Mouse (Mus musculus) hindbrain, embryonic 12.5 days (tissue): Measurements from ENCODE around the gene Rufy1. TPM values are rescaled to one million over a fixed set of nuclear protein-coding genes. Genes with fewer than 3 reads are reported as not detected.

Source experiments
- ATAC-seq: fragments of 200-750 bp; cut with Nextera tagmentation; 2 replicates; pipeline ENCODE4 v1.8.0; 2017; ENCODE audit warnings: moderate TSS enrichment; ENCODE audit not compliant: low FRiP score
- H3K27ac ChIP-seq: fragments of 300-500 bp; sonication (generic); 2 replicates; pipeline ENCODE4 v1.5.1; 2016; ENCODE audit warnings: mild to moderate bottlenecking
- H3K27me3 ChIP-seq: fragments of 300-500 bp; sonication (generic); 2 replicates; pipeline ENCODE4 v1.6.1; 2016; ENCODE audit warnings: mild to moderate bottlenecking
- H3K36me3 ChIP-seq: fragments of 300-500 bp; sonication (generic); 2 replicates; pipeline ENCODE4 v1.6.1; 2016; ENCODE audit warnings: mild to moderate bottlenecking
- H3K4me1 ChIP-seq: fragments of 300-500 bp; sonication (generic); 2 replicates; pipeline ENCODE4 v1.6.1; 2016
- H3K4me2 ChIP-seq: fragments of 300-500 bp; sonication (generic); replicated peaks from 2 replicates; pipeline ENCODE4 v1.6.1; 2016; ENCODE audit warnings: mild to moderate bottlenecking
- H3K4me3 ChIP-seq: fragments of 300-500 bp; sonication (generic); 2 replicates; pipeline ENCODE4 v1.5.1; 2016; ENCODE audit warnings: mild to moderate bottlenecking
- H3K9ac ChIP-seq: fragments of 300-500 bp; sonication (generic); 2 replicates; pipeline ENCODE4 v1.6.1; 2016; ENCODE audit warnings: mild to moderate bottlenecking, moderate library complexity
- H3K9me3 ChIP-seq: fragments of 300-500 bp; sonication (generic); replicated peaks from 2 replicates; pipeline ENCODE4 v1.6.1; 2016; ENCODE audit warnings: mild to moderate bottlenecking
- WGBS: fragments of 180-500 bp; shearing (Covaris S2); methylation state at CpG from one replicate; pipeline ENCODE4 v1.1.7; 2016; 5-methylcytosine and 5-hydroxymethylcytosine counted together
- polyA plus RNA-seq: library from polyadenylated mRNA; unstranded; fragments of >200 nt; fragmentation: Nextera tagmentation; extraction: Ambion mirVana; gene quantifications from 2 replicates; pipeline ENCODE4 v1.2.1, GENCODE M21; 2016

The Rufy1 gene
- polyA plus RNA-seq, 1 experiment from 2014 or later = 25.8 TPM

DNA sequence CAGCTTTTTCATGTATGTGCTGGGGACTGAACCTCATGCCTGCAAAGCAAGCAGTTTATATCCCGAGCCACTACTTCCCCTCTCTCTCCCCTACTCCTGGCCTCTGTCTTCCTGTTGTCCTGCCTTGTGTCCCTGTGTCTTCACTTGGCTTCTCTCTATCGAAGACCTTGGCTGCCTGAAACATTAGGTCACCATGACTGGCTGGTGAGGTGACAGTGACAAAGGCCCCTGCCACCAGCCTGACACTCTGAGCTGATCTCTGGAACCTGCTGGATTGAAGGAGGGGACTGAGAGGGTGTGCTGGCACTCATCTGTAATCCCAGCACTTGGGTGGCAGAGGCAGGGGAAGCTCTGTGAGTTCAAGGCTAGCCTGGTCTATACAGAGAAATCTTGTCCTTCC lies 13.1 kb downstream of the Rufy1 start:
- no peak overlapping the region for H3K27ac ChIP-seq
- H3K4me1 ChIP-seq = peaks cover 10% of the 10 kb centered on the region
- peaks cover 50% of the 10 kb centered on the region for H3K36me3 ChIP-seq
- no peak for ATAC-seq
- no peaks in the 10 kb centered on the region for H3K9me3 ChIP-seq
- H3K27me3 ChIP-seq = no peaks in the 10 kb centered on the region
- H3K4me3 ChIP-seq = no peak overlapping the region
- 77% methylated on average over 2 of the region's 2 CpGs for WGBS
- no peak overlapping the region for H3K4me2 ChIP-seq
- no peak overlapping the region for H3K9ac ChIP-seq

DNA sequence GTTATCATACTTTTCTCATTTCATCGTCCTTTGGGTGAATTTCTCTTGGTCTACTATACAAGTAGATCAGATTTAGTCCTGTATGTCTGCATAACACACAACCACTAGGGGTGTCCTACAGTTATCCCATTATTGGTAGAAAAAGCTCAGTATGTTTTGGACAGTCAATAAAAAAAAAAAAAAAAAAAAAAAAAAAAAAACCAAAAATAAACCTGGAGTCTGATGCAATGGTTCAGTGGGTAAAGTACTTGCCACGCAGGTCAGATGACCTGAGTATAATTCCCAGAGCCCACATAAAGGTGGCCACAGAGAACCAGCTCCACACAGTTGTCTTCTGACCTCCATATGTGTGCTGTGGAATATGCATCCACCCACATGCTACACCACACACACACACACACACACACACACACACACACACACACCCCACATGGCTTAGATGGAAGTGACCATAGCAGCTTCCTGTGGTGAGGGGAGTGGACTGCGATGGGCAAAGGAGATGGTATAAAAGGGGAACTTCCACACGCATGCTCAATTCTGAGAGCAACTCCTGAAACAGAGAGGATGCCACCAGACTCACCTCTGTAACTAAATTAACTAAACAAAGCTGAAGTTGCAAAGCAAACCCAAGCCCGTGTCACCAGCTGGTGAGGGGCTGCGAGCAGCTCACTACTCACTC lies 15.2 kb downstream of the Rufy1 start:
- 92% methylated on average over 6 of the region's 6 CpGs for WGBS

DNA sequence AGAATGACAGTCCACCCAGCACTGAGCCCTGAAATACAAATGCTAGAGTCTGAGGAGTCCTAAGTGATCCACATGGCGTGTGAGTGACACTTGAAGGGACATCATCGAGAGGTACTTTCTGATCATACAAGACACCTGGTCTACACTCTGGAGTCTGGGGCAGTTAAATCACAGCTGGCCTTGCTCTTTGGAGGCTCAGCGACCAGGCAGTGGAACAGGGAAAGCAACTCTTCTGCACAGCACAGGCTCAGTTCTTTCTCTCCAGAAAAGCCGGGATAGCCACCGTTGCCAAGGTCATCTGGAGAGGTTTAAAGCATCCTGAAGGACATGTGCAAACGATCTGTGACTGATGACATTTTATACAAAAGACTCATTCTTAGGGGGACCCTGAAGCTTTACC lies 23.7 kb downstream of the Rufy1 start:
- WGBS = 67% methylated on average over 6 of the region's 6 CpGs
- H3K4me1 ChIP-seq = no peaks in the 10 kb centered on the region
- no peak overlapping the region for H3K4me3 ChIP-seq
- peaks cover 60% of the 10 kb centered on the region for H3K36me3 ChIP-seq
- no peak overlapping the region for H3K4me2 ChIP-seq
- H3K27ac ChIP-seq = no peak overlapping the region
- no peak overlapping the region for H3K9ac ChIP-seq
- H3K27me3 ChIP-seq = no peaks in the 10 kb centered on the region
- H3K9me3 ChIP-seq = no peaks in the 10 kb centered on the region
- ATAC-seq = no peak

More for the DNA sequence above, 15.2 kb downstream of the Rufy1 start:
- Histone ChIP-seq H3K4me3 (no peak overlapping the region), H3K4me2 (no peak overlapping the region), H3K9me3 (no peaks in the 10 kb centered on the region), H3K27ac (no peak overlapping the region), H3K4me1 (no peaks in the 10 kb centered on the region), H3K9ac (no peak overlapping the region), H3K36me3 (peaks cover 59% of the 10 kb centered on the region), H3K27me3 (no peaks in the 10 kb centered on the region)
- no peak for ATAC-seq

DNA sequence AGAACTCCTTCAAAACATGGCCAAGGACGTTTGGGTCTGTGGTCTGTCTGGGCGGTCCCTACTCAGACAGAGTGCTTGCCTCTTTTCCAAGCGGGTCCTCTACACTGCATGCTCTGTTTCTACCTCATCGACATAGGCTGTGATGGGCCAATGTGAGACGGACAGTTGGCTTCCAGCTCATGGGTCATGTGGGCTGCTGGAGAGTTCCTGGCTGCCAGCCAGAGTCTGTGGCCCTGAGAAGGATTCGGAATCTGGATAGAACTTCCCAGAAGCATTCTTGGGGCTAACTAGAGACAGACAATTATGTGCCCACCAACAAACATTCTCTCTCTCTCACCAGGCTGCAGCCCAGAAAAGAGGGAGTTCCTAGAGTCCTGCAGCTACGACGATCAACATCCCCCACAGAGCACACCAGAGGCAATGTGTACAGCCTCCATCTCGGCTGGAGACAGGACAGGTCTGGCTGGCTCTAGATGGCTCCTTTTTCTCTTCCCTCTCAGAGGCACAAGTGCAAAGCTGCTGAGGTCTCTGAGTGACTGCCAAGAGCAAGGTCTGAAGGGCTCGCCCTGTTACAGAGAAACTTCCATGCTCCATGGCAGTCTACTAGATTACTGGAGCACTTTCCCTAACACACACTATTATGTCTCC lies 27.4 kb downstream of the Rufy1 start:
- ATAC-seq = no peak
- Histone ChIP-seq H3K9me3 (no peaks in the 10 kb centered on the region), H3K27ac (no peak overlapping the region), H3K4me3 (no peak overlapping the region), H3K9ac (no peak overlapping the region), H3K36me3 (peaks cover 65% of the 10 kb centered on the region), H3K4me2 (no peak overlapping the region), H3K4me1 (no peaks in the 10 kb centered on the region), H3K27me3 (no peaks in the 10 kb centered on the region)
- WGBS = 81% methylated on average over 10 of the region's 10 CpGs

- H3K9me3 ChIP-seq = no peaks in the 10 kb centered on the region
- no peak for ATAC-seq
- H3K4me1 ChIP-seq = no peaks in the 10 kb centered on the region
- no peaks in the 10 kb centered on the region for H3K27me3 ChIP-seq
- no peak overlapping the region for H3K4me2 ChIP-seq
- peaks cover 73% of the 10 kb centered on the region for H3K36me3 ChIP-seq
- no peak overlapping the region for H3K27ac ChIP-seq
- no peak overlapping the region for H3K4me3 ChIP-seq
- no peak overlapping the region for H3K9ac ChIP-seq
- WGBS = 93% methylated on average over 3 of the region's 3 CpGs
Measured at GRCm38 (mm10) chr11:50402481-50402880, 28.4 kb downstream of the Rufy1 start.

- Histone ChIP-seq H3K4me2 (no peak overlapping the region), H3K4me1 (no peaks in the 10 kb centered on the region), H3K27ac (no peak overlapping the region), H3K36me3 (peaks cover 81% of the 10 kb centered on the region), H3K4me3 (no peak overlapping the region), H3K27me3 (no peaks in the 10 kb centered on the region), H3K9ac (no peak overlapping the region), H3K9me3 (no peaks in the 10 kb centered on the region)
- WGBS = 93% methylated on average over 13 of the region's 13 CpGs
- no peak for ATAC-seq
Measured at GRCm38 (mm10) chr11:50398803-50399202, 32.1 kb downstream of the Rufy1 start.

DNA sequence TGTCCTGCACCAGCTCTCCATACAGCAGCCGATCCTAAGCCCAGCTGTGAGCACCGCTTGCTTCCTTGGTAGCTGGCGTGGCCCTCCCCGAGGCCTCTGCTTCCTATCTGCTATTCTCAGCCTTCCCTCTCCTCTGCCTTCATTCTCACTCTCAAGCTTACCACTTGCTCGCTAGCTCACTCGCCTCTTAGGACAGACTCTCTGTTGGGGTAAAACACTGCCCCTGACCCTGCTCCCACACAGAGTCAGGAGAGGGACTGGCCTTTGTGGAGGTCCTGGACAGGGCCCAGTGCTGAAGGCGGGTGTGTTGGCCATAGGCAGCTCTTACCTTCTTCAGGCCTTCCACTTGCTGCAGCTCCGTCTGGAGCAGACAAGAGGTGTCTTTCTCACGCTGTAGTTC lies 33.6 kb downstream of the Rufy1 start:
- H3K27ac ChIP-seq = no peak overlapping the region
- 83% methylated on average over 9 of the region's 9 CpGs for WGBS
- no peak overlapping the region for H3K9ac ChIP-seq
- no peak overlapping the region for H3K4me3 ChIP-seq
- H3K36me3 ChIP-seq = peaks cover 76% of the 10 kb centered on the region
- no peak overlapping the region for H3K4me2 ChIP-seq
- ATAC-seq = no peak
- no peaks in the 10 kb centered on the region for H3K9me3 ChIP-seq
- no peaks in the 10 kb centered on the region for H3K27me3 ChIP-seq
- H3K4me1 ChIP-seq = no peaks in the 10 kb centered on the region

- Histone ChIP-seq H3K27me3 (no peaks in the 10 kb centered on the region), H3K27ac (no peak overlapping the region), H3K9ac (no peak overlapping the region), H3K4me2 (no peak overlapping the region), H3K4me1 (no peaks in the 10 kb centered on the region), H3K4me3 (no peak overlapping the region), H3K36me3 (peaks cover 72% of the 10 kb centered on the region), H3K9me3 (no peaks in the 10 kb centered on the region)
- WGBS = 75% methylated on average over 11 of the region's 11 CpGs
- ATAC-seq = no peak
Measured at GRCm38 (mm10) chr11:50396766-50397307, 34.1 kb downstream of the Rufy1 start.

- H3K4me1 ChIP-seq = no peaks in the 10 kb centered on the region
- no peak overlapping the region for H3K4me2 ChIP-seq
- ATAC-seq = no peak
- 94% methylated on average over 7 of the region's 7 CpGs for WGBS
- H3K9me3 ChIP-seq = no peaks in the 10 kb centered on the region
- no peak overlapping the region for H3K9ac ChIP-seq
- peaks cover 68% of the 10 kb centered on the region for H3K36me3 ChIP-seq
- H3K4me3 ChIP-seq = no peak overlapping the region
- H3K27ac ChIP-seq = no peak overlapping the region
- H3K27me3 ChIP-seq = no peaks in the 10 kb centered on the region
Measured at GRCm38 (mm10) chr11:50394731-50395130, 36.2 kb downstream of the Rufy1 start.

GRCm38 (mm10) chr11:50393306-50393705 lies 37.6 kb downstream of the Rufy1 start:
- 85% methylated on average over 6 of the region's 6 CpGs for WGBS
- no peaks in the 10 kb centered on the region for H3K27me3 ChIP-seq
- ATAC-seq = no peak
- H3K27ac ChIP-seq = no peak overlapping the region
- H3K9ac ChIP-seq = no peak overlapping the region
- no peaks in the 10 kb centered on the region for H3K9me3 ChIP-seq
- H3K36me3 ChIP-seq = peaks cover 66% of the 10 kb centered on the region
- no peaks in the 10 kb centered on the region for H3K4me1 ChIP-seq
- H3K4me3 ChIP-seq = no peak overlapping the region
- H3K4me2 ChIP-seq = no peak overlapping the region

DNA sequence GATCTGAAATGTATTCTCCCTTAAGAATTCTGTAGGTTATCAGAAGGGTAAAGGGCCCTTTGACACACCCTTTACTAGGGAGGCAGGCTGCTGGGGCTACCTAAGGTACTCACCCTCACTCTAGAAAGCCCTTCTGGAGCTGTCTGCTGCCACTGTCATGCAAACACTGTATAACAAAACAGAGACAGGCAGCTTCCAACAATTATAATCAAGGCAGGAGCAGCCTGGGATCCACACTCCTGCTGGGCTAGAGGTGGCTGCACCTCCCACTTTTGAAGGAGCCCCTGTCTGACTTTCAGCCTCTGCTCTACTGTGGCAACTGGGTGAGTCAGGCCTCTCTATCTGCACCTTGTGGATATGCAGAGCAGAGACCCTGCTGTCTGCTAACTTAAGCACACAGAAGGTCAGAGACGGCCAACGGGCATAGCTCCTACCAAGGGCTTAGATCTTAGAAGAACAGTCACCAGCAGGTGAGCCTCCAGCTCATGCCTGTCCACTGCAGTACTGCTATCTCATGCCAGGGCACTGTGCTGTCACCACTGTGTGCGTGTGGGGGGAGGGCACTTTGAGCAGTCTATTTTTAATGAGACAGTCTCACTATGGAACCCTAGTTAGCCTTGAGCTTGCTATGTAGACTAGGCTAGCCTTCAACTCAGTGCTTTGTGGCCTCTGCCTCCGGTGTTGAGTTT lies 39.5 kb downstream of the Rufy1 start:
- no peak overlapping the region for H3K27ac ChIP-seq
- 88% methylated on average over 4 of the region's 4 CpGs for WGBS
- no peaks in the 10 kb centered on the region for H3K27me3 ChIP-seq
- no peak overlapping the region for H3K9ac ChIP-seq
- no peak overlapping the region for H3K4me3 ChIP-seq
- peaks cover 60% of the 10 kb centered on the region for H3K36me3 ChIP-seq
- H3K4me1 ChIP-seq = no peaks in the 10 kb centered on the region
- no peak for ATAC-seq
- H3K9me3 ChIP-seq = no peaks in the 10 kb centered on the region
- H3K4me2 ChIP-seq = no peak overlapping the region

GRCm38 (mm10) chr11:50389616-50390015 lies 41.3 kb downstream of the Rufy1 start:
- Histone ChIP-seq H3K36me3 (peaks cover 59% of the 10 kb centered on the region), H3K9me3 (no peaks in the 10 kb centered on the region)
- WGBS = 71% methylated on average over 5 of the region's 5 CpGs

More at GRCm38 (mm10) chr11:50389616-50390015, 41.3 kb downstream of the Rufy1 start:
- H3K4me2 ChIP-seq = no peak overlapping the region
- H3K27me3 ChIP-seq = no peaks in the 10 kb centered on the region
- H3K27ac ChIP-seq = no peak overlapping the region
- ATAC-seq = no peak
- no peaks in the 10 kb centered on the region for H3K4me1 ChIP-seq
- H3K9ac ChIP-seq = no peak overlapping the region
- H3K4me3 ChIP-seq = no peak overlapping the region
